Mouse (Mus musculus) brain, embryonic 14.5 days (tissue): ENCODE measurements at regions not wholly inside any gene's neighbourhood (a gene's known extent, or its start where the extent isn't known, plus 50 kb on each side); places are given as distances from the start of the nearest gene placed in this dataset.

Experiments
- CTCF ChIP-seq: fragments of 200-500 bp; IDR thresholded peaks from 2 replicates; pipeline ENCODE4 v1.5.1; 2012; ENCODE audit warnings: inconsistent platforms, mild to moderate bottlenecking, moderate library complexity, borderline replicate concordance; ENCODE audit not compliant: insufficient read depth, insufficient read length; ENCODE audit errors: extremely low read depth
- POLR2A ChIP-seq: fragments of 200-500 bp; IDR thresholded peaks from 2 replicates; pipeline ENCODE4 v1.6.1; 2012; ENCODE audit warnings: mild to moderate bottlenecking, inconsistent platforms, borderline replicate concordance; ENCODE audit not compliant: poor library complexity, insufficient read depth, insufficient read length, severe bottlenecking; ENCODE audit errors: extremely low read depth

GRCm38 (mm10) chr15:63377258-63377657 is 467.7 kb downstream of the Gsdmc2 start:
- no peak for TF ChIP-seq CTCF
- TF ChIP-seq POLR2A, result no peak
